Mouse (Mus musculus): ENCODE data around the gene Siglece.
"Not testable (repeated sequence)": the region's sequence is repeated elsewhere in the genome, so short reads cannot be mapped to it uniquely, and the experiment has no call there.

The Siglece gene

DNA sequence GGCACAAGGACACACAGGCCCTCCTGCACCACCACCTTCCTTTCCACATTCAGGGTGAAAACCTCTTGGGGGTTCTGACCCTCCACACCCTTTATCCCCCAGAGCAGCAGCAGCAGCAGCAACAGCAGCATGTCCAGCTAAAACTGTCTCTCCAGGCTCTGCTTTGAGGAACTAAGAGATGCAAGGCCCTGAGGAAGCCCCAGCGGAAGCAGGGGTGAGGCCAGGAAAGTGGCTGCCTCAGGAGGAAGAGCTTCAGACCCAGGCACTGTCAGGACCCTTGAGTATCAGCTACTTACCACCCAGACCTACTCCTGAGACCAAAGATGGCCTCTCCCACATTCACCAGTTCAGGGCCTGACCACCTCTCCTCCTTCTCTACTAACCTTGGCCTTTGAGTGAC lies at the start of gene Siglece:
Gene Siglece (minus strand): TSS at position 160 of the 400 bp plus-strand sequence.
- DNase-seq (ENCODE audit: low spot score in 2 of 2), result no peak

DNA sequence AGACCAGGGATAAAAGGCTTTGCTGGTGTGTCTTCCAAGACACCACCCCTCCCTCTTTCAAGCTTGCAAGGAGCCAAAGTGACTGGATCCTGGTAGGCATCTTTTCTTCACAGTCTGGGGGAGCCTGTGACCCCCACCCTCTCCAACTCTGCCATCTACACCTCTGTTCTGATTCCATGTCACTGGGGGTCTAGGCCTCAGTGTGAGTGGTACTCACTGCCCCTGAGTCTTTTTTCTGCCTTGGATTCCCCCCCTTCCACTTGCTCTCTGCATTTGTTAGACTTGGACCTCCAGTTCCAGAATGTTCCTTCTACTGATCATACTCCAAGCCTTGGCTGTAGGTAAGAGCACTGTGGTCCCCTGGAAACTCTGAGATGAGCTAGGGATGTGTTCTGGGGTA lies 30.2 kb upstream of the Siglece start, which contains the start of gene Klk14:
Gene Klk14 (plus strand): TSS at position 301 of the 400 bp plus-strand sequence.
- DNase-seq (ENCODE audit: low spot score in 2 of 2), result no peak

DNA sequence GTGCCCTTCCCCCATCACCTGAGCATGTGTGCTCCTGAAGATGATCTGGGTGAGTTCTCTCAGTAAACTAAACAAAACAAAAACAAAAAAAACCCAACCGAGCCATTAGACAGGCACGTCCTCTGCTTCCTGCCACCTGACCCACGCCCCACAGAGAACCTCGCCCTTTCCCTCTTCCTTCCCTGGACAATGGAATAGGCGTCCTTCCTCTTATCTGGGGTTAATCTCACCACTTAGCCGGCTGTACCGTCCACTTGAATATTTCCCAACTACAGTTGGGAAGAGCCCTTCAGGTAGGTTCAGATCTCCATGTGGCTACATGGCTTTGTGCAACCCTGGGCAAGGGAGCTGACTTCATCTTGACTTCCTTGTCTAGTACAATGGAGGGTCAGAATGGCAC lies 25.1 kb upstream of the Siglece start:
- no peak for DNase-seq (ENCODE audit: low spot score in 2 of 2)

DNA sequence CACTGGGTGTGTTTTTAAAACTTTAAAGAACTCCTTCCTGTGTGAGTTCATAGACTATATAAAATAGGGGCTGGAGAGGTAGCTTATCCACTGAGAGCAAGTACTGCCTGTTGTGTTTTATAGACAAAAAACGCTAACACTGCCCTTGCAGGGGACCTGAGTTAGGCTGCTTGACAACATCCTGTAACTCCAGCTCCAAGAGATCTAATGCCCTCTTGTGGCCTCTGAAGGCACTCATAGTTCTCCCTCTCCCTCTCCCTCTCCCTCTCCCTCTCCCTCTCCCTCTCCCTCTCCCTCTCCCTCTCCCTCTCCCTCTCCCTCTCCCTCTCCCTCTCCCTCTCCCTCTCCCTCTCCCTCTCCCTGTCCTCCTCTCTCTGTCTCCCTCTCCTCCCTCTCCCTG lies 22.6 kb upstream of the Siglece start:
- DNase-seq (ENCODE audit: low spot score in 2 of 2), result not testable (repeated sequence)

DNA sequence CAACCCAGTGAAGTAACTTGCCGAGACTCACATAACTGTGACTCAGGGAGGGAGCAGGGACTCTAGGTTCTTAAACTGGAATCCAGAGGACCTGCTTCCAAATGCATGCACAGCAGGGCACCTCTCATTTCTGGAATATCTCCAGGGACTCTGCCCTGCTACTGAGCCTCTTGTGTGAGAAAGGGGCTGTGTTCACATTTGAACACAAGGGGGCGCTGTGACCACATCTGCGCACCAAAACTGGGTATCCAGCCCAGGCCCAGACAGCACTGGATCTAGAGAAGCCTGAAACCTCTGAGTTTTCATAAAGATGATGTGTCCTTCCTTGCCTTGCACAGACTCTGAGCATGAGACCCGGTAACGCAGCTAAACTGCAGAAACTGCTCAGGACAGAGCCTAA lies 21.0 kb upstream of the Siglece start:
- peak; percentile 73 to 83 for DNase-seq (ENCODE audit: low spot score in 2 of 2)

DNA sequence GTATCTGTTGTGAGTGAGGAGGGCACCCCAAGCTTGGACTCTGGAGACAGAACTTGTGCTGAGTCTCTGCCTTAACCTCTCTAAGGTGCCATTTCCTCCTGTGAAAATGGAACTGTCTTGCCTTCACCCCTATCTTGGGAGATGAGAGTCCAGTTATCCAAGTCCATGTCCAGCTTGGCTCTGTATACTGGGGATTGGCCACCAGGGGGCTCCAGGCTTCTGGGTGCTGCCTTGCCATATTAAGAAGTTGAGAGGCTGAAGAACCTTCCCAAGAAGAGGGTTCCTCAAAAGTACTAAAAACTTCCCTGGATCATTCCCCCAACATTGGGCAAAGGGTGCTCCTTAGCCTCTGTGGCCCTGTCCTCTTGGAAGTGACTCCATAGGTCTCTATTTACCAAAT lies 18.6 kb upstream of the Siglece start:
- DNase-seq (ENCODE audit: low spot score in 2 of 2), result peak in 1 of 2 experiments; percentile 32

DNA sequence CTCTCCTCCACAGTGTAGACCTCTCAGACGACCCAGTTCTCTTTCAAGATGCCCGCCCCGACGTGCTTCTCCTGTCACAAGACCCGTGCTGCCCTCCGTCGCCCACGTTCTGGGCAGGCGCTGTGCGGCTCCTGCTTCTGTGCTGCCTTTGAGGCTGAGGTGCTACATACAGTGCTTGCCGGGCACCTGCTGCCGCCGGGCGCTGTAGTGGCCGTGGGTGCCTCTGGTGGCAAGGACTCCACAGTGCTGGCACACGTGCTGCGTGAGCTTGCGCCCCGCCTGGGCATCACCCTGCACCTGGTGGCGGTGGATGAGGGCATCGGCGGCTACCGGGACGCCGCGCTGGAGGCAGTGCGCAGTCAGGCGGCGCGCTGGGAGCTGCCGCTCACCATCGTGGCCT lies 15.1 kb upstream of the Siglece start:
- DNase-seq (ENCODE audit: low spot score in 2 of 2), result peak in 1 of 2 experiments; percentile 25

DNA sequence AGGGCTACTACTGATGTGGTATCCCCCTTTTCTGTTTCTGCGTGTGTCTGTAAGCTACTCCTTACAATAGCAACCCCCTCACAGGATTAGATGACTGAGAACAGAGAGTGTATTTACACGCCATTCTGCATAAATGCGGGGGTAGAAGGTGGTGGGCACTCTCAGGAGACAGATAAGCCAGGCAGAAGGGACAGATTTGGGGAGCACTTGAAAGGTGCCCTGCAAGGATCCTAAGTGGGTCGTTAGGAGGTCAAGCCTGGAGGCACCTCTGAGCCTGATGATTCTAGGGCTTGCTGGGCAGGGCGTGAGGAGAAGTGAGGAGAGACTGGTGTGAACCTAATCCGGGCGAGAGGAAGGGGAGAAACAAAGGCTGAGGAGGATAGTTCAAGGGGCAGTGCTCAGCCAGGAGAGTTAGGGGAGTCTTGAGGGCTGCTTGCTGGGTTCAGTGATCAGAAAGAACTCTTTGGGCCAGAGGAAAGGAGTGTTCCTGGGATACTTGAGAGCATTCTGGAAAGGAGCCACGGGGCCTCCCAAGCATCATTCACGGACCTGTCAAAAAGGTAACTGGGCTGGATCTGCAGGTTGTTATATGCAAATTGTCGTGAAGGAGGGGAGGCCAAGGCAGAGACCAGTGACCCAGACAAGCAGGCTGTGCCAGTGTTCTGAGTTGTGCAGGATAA lies 12.8 kb upstream of the Siglece start:
- no peak for DNase-seq (ENCODE audit: low spot score in 2 of 2)

DNA sequence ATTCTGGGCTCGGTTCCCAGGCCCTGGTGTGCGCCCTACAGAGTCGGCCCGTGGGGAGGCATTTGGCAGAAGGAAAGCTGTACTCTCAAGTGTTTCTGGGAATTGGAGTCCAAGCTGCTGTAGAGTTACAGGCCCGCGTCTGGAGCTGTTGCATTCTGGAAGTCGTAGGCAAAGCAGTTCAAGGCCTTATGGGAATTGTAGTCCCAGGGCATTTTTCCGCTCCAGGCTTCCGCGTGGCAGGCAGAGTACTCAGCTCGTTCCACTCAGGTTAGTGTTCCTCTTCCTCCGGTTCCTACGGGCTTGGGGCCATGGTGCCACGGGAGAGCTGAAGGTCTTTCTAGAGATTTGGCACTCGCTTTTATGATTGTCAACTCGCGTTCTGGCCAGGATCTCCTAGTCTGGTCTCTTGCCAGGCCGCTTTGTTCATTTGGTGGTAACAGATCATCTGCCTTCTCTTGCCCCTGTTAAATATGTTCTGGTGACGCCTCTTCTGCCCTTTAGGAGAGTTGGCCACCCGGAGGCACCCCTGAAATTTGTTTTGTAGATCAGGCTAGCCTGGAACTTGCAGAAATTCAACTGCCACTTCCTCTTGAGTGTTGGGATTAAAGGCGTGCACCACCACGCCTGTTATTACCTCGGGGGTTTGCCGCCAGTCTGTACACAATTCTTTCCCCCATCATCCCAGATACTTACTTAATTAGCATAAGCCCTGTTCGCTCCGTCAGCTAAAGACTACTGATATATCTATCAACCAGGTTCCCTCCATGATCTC lies 12.0 kb upstream of the Siglece start, which contains the start of gene Ctu1:
Gene Ctu1 (plus strand): TSS at position 208 of the 772 bp plus-strand sequence.
- peak; percentile 95 to 98 for DNase-seq (ENCODE audit: low spot score in 2 of 2)

DNA sequence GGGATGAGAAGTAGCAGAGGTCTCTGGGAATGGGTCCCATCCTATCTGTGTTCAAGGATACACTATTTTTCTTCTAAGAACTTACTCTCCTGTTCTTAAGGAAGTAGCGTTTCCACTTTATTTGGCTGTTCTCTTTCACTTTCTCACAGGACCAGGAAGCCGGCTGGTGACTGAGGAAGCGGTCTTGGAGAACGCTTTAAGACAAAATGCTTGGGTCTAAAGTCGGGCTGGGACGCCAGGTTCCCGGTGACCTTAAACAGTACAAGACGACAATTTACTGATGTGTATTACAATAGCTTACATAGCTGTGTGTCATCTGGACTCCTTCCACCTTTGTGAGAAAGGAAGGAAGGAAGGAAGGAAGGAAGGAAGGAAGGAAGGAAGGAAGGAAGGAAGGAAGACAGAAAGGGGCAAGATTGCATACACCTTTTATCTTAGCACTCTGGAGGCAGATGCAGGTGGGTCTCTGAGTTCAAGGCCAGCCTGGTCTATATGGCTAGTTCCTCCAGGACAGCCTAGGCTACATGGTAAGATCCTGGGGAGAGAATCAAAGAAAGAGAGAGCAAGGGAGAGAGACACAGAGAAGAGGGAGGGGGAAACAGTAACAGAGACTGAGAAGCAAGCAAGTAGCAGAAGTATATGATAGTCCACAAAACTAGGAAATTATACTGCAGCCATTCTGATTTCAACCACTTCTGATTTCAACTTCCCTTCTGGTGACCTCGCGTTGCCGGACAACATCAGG lies 11.3 kb upstream of the Siglece start:
- DNase-seq (ENCODE audit: low spot score in 2 of 2), result peak in 1 of 2 experiments; percentile 25

DNA sequence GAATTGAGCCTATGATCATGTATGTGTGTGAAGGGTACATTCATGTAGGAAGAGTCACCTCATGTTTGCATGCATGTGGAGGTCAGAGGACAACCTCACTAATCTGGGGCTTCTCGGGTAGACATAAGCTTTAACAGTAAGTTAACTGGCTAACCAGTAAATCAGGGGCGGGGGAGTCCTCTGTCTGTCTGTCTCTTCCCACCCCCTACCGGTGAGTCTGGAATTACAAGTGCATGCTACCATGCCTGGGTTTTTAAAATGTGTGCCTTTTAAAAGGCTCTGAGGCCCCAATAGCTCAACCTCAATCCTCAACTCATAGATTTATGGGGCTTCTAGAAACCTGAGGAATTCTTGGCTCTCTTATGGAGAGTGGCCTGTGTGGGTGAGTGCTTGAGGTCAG lies 8.6 kb upstream of the Siglece start:
- no peak for DNase-seq (ENCODE audit: low spot score in 2 of 2)

DNA sequence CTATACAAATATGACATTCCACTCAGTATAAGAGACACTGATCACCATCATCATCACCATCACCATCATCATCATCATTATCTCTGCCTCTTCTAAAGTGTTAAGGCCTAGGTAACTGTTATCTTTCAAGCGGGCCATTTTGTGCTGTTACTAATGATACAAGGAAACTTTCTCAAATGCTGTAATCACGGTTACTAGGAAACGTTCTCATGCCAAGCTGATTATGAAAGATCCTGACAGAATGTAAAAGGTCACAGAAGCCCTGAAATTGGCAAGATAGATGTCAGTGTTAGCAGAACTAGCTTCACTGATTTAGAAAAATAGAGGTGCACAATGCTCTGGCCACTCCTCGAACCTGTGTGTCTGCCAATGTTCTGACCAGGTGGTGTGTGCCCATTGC lies 7.3 kb upstream of the Siglece start:
- DNase-seq (ENCODE audit: low spot score in 2 of 2), result not testable (repeated sequence)

DNA sequence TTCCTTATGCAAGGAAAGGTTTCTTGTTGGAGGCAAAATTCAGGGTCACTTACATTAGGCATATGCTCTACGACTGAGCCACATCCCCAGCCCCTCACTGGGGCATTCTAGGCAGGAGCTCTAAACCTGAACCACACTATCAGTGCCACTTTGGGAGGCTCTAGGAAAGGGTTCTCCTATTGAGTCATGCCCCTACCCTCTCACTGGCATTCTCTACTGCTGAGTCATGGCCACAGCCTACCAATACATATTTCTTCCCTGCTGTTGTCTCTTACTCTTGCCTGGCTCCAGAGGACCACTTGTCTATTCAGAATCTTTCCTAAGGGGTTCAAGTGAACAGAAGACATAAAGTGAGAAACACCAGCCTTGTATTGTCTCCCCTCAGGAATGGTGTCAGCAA lies 2.8 kb upstream of the Siglece start:
- DNase-seq (ENCODE audit: low spot score in 2 of 2), result no peak

DNA sequence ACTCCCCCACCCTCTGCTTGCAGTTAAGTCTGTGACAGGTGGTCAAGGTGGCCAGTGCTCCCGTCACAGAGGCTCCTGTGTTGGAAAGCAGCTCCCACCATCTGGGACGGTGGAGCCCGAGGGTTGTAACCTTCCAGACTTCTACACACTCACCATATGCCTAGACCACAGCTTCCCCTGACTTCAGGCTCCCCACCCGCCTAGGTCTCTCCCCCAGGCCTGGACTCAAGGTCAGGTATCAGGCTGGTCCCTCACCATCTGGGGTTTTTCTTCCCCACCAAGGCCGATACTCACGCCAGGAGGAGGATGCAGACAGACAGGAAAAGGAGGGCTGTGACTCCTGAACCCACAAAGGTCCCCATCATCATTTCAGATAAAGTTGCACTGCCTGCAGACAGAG lies 3.7 kb downstream of the Siglece start:
- no peak for DNase-seq (ENCODE audit: low spot score in 2 of 2)

DNA sequence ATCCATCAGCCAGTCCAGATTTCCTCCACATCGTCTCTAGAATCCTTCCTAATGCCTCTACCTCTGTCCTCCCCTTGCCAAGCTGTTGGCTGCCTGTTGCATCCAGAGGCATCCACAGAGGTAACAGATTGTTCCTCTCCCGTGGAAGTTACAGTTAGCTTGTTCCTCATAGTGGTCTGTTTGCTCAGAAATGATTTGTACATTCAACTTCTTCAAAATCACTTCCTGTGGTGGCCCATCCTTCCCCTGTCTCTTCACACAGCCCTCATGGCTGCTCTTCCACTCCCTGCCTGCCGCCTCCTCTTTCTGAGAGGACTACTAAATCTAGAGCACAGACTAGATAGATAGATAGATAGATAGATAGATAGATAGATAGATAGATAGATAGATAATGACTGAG lies 5.4 kb downstream of the Siglece start:
- no peak for DNase-seq (ENCODE audit: low spot score in 2 of 2)

DNA sequence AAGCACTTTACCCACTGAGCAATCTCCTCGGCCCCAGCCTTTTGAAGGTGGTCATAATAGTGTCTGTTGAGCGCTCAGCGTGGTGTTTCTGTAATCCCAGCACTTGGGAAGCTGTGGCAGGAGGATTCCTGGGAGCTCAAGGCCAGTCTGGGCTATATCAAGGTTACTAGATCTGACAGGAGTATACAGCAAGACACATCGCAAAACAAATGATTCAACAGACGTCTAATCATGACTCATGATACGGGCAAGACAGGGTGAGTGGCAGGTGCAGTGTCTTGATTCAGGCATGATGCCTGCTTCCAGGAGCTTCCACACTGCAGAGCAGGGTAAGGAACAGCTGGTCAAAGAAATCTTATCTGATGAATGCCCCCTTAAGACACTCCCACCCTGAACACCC lies 7.3 kb downstream of the Siglece start:
- no peak for DNase-seq (ENCODE audit: low spot score in 2 of 2)

DNA sequence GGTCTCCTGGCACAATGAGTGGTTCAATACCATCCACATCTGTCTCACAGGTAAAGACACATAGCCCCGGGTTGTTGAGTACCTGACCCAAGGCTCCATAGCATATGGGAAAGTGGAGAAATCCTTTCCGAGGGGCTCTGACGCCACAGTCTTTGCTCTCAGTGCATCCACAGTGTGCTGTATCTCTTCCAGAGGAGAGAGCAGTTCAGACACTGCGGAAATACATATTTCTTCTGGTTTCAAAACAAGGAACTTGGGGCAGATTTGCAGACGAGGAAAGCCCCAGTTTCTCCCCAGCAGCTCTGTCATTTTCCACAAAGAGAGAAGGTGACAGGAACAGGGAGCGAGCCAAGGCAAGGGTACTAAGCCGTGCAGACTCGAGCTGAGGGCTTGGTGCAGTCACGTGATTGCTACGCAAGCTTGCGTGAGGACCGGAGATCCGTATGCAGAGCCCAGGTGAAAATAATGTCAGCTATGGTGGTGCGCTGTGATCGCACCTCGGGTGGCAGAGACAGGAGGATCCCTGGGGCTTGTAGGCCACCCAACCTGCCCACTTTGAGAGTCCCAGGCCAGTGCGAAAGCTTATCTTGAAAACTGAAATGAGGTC lies 16.8 kb downstream of the Siglece start:
- no peak for DNase-seq (ENCODE audit: low spot score in 2 of 2)

DNA sequence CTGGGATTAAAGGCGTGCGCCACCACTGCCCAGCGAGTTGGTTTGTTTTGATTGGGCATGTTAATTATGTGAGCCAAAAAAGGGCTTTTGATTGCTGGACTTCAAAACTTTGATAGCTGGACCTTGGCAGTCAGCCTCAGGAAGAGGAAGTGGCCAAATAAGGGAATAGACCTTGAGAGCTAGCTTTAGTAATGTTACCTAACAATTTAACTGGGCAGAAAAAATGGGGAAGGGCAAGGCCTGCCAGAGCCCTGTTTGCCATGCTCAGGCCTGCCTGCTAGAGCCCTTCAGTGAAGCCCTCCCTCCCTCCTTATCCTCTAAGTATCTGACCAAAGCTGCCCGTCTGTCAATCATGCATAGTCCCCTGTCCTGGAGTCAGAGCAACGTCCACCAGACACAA lies 17.4 kb downstream of the Siglece start:
- DNase-seq (ENCODE audit: low spot score in 2 of 2), result no peak

DNA sequence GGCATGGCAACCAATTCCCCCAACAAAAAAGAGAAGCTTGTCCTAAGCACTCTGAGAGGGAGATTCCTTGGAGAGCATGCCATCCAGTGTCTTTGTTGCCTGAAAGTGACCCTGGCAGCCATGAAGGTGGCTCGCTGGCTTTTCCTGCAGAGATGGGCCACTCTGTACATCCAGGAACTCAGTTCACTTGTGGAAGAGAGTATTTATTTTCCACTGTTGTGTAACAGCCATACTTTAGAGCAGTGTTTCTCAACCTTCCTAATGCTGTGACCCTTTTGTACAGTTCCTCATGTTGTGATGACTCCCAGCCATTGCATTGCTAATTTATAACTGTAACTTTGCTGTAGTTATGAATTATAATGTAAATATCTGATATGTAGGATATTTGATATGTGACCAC lies 22.8 kb downstream of the Siglece start:
- no peak for DNase-seq (ENCODE audit: low spot score in 2 of 2)

DNA sequence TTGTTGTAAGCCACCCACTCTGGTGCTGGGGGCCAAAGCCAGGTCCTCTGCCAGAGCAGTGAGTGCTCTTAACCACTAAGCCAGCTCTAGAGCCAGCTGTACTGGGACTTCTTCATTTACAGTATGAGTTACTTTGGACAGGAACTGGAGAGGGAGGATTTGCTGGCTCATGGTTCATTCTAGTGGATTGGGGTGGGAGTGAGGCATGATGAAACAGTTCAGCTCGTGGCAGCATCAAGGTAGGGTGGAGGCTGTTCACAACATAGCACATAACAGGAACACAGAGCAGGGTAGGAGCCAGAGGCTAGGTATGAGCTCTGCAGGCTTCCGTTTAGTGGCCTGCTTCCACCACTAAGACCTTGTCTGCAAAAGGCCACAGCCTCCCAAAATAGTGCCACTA lies 23.8 kb downstream of the Siglece start:
- no peak for DNase-seq (ENCODE audit: low spot score in 2 of 2)

DNA sequence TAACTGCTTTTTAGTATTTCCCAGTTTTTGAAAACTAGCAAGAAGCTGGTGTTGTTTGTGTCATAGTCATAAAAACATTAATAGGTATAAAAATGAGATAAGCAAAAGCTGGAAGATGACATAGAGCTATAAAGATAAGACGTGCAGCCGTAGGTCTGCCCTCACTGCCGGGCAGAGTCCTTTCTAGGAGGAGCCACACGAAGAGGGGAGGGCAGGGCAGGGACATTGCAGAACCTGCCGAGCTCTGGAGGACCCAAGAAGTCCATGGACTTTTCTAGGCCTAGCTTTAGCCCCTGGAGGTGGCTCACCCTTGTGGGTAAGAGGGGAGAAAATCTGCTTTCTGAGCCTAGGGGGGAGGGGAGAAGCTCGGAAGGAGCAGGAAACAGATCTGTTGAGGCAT lies 25.5 kb downstream of the Siglece start, which contains the start of gene Ceacam18:
Gene Ceacam18 (plus strand): TSS at position 208 of the 400 bp plus-strand sequence.
- DNase-seq (ENCODE audit: low spot score in 2 of 2), result no peak

DNA sequence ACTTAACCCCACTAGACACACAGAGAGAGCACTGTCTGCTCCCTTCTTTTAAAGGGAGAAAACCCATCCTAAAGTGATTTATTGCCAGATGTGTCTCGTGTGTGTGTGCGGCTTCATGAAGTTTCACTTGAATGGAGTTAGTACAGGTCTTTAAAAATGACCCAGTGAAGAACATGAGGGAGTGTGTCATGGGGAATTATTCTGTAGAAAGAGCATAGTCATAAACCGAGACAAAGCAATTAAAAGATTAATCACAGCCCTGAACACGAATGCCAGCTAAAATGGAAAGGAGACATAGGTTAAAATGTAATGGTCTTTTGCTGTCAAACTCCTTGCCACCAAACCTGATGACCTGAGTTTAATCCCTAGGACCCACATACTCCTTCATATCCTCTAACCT lies 26.0 kb downstream of the Siglece start:
- DNase-seq (ENCODE audit: low spot score in 2 of 2), result no peak

All from right cerebral cortex, postnatal 10 days (tissue).